Mouse (Mus musculus): ENCODE data around the gene Slc6a17. TPM values are rescaled to one million over a fixed set of nuclear protein-coding genes. Genes with fewer than 3 reads are reported as not detected.

Slc6a17 gene
- total and polyA plus RNA-seq, 3 experiments: 0.04 TPM; not detected in 2

DNA sequence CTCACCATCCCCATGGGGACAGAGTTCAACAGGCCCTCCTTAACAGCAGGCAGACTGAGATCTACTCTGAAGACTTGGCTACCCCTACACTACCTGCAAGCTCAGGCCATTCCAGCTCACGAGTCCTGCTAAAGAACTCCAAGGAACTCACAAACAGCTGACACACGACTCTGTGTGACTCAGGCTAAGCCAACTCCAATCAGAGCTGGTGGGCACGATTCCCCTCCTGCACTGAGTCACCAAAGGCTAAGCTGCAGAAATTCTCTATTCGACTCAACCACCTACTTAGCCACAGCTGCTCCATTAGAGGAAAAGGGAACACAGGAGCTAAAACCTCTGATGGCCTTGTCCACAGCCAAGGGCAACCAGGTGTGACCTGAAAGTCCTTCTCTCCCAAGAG is 1.8 kb downstream of the Slc6a17 start:
- H3K9me3 ChIP-seq (replicated peaks; ENCODE audit: insufficient read depth, low read length): no peaks in the 10 kb centered on the region
- H3K36me3 ChIP-seq (ENCODE audit: control insufficient read depth in 1 of 2, insufficient read depth in 2 of 2, low read length in 2 of 2): no peaks in the 10 kb centered on the region
- no peak overlapping the region for H3K27ac ChIP-seq (ENCODE audit: control insufficient read depth, low read depth, low read length)
- DNase-seq (ENCODE audit: low read depth, low spot score): no peak
- no peak overlapping the region for H3K9ac ChIP-seq (ENCODE audit: control insufficient read depth, low read depth, low read length, poor library complexity, severe bottlenecking)
- peaks cover 1 to 3% of the 10 kb centered on the region in 2 experiments; a peak in 3 of 4 replicates for H3K27me3 ChIP-seq (ENCODE audit: control insufficient read depth in 1 of 2, insufficient read depth in 2 of 2, low read length in 2 of 2)
- H3K4me1 ChIP-seq (ENCODE audit: control insufficient read depth in 1 of 2, insufficient read depth in 2 of 2, low read length in 2 of 2): no peaks in the 10 kb centered on the region
- H3K4me3 ChIP-seq (ENCODE audit: control insufficient read depth in 1 of 2, insufficient read depth in 1 of 2, low read depth in 2 of 2, low read length in 2 of 2): no peak overlapping the region
- TF ChIP-seq ZNF384 (IDR thresholded peaks at IDR 0.05; ENCODE audit: low read depth, low read length) (no peak), GATA1 (IDR thresholded peaks at IDR 0.05; ENCODE audit: low read depth, low read length) (no peak), ZMIZ1 (IDR thresholded peaks at IDR 0.05; ENCODE audit: low read depth, low read length) (no peak), BHLHE40 (IDR thresholded peaks at IDR 0.05; ENCODE audit: borderline replicate concordance, low read depth, low read length) (no peak), MAZ (IDR thresholded peaks at IDR 0.05; ENCODE audit: low read depth, low read length) (no peak), HCFC1 (IDR thresholded peaks at IDR 0.05; ENCODE audit: low read depth, low read length) (no peak), ZC3H11A (IDR thresholded peaks at IDR 0.05; ENCODE audit: low read depth, low read length) (no peak), UBTF (IDR thresholded peaks at IDR 0.05; ENCODE audit: borderline replicate concordance, insufficient read depth, low read depth, low read length) (no peak), MEF2A (IDR thresholded peaks at IDR 0.05; ENCODE audit: extremely low read depth, insufficient replicate concordance, low read depth, low read length, poor library complexity, severe bottlenecking) (no peak), MXI1 (IDR thresholded peaks at IDR 0.05; ENCODE audit: low read depth, low read length) (no peak), POLR2AphosphoS5 (IDR thresholded peaks at IDR 0.05; ENCODE audit: borderline replicate concordance, low read depth, low read length) (no peak), E2F4 (IDR thresholded peaks at IDR 0.05; ENCODE audit: borderline replicate concordance, low read depth, low read length) (no peak), POLR2A (IDR thresholded peaks at IDR 0.05; ENCODE audit: control insufficient read depth in 1 of 2, insufficient read depth in 1 of 2, low read depth in 1 of 2, low read length in 2 of 2, poor library complexity in 1 of 2) (no peak), GABPA (IDR thresholded peaks at IDR 0.05; ENCODE audit: low read depth, low read length) (no peak)
- H3K79me2 ChIP-seq (ENCODE audit: control insufficient read depth, insufficient read depth, low read length, poor library complexity): no peaks in the 10 kb centered on the region

DNA sequence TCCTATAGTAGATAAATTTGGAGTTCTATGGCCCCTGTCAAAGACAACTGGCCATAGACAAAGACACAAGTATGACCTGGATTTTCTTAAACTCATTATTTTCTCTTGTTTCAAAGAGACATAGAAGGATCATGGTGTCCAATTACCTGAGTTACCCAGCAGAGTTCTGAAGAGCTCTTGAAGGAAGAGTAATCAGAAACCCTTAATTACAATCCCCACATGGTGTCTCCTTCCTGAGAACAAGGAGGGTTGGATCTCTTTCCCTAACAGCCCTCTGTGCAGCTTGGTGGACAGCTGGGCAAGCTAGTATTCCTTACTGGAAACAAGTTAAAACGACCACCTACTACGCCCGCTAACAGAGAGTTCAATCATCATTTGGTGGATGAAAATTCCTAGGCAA is 6.4 kb downstream of the Slc6a17 start:
- no peak overlapping the region for H3K4me3 ChIP-seq (ENCODE audit: control insufficient read depth in 1 of 2, insufficient read depth in 1 of 2, low read depth in 2 of 2, low read length in 2 of 2)
- peaks cover 6 to 8% of the 10 kb centered on the region in 2 experiments; a peak in 3 of 4 replicates for H3K27me3 ChIP-seq (ENCODE audit: control insufficient read depth in 1 of 2, insufficient read depth in 2 of 2, low read length in 2 of 2)
- H3K79me2 ChIP-seq (ENCODE audit: control insufficient read depth, insufficient read depth, low read length, poor library complexity): no peaks in the 10 kb centered on the region
- no peaks in the 10 kb centered on the region for H3K9me3 ChIP-seq (replicated peaks; ENCODE audit: insufficient read depth, low read length)
- H3K4me1 ChIP-seq (ENCODE audit: control insufficient read depth in 1 of 2, insufficient read depth in 2 of 2, low read length in 2 of 2): no peaks in the 10 kb centered on the region
- TF ChIP-seq TAL1 (IDR thresholded peaks at IDR 0.05; ENCODE audit: low read length) (no peak), RAD21 (IDR thresholded peaks at IDR 0.05; ENCODE audit: low read depth, low read length) (no peak), NELFE (IDR thresholded peaks at IDR 0.05; ENCODE audit: low read depth, low read length) (no peak), CTCF (IDR thresholded peaks at IDR 0.05 in 2 of 3, conservative IDR thresholded peaks at IDR 0.05 in 1 of 3; ENCODE audit: control insufficient read depth in 1 of 3, insufficient read depth in 1 of 3, low read depth in 2 of 3, low read length in 3 of 3, poor library complexity in 1 of 3, severe bottlenecking in 1 of 3) (no peak), ZMIZ1 (IDR thresholded peaks at IDR 0.05; ENCODE audit: low read depth, low read length) (no peak), MEF2A (IDR thresholded peaks at IDR 0.05; ENCODE audit: extremely low read depth, insufficient replicate concordance, low read depth, low read length, poor library complexity, severe bottlenecking) (no peak), CHD2 (IDR thresholded peaks at IDR 0.05; ENCODE audit: low read length) (no peak), ELF1 (IDR thresholded peaks at IDR 0.05; ENCODE audit: low read depth, low read length) (no peak), ETS1 (IDR thresholded peaks at IDR 0.05; ENCODE audit: low read depth, low read length) (no peak), USF1 (IDR thresholded peaks at IDR 0.05; ENCODE audit: low read depth, low read length) (no peak)
- no peaks in the 10 kb centered on the region for H3K36me3 ChIP-seq (ENCODE audit: control insufficient read depth in 1 of 2, insufficient read depth in 2 of 2, low read length in 2 of 2)
- H3K9ac ChIP-seq (ENCODE audit: control insufficient read depth, low read depth, low read length, poor library complexity, severe bottlenecking): no peak overlapping the region
- DNase-seq (ENCODE audit: low read depth, low spot score): no peak
- no peak overlapping the region for H3K27ac ChIP-seq (ENCODE audit: control insufficient read depth, low read depth, low read length)
